11 mouse cellular contexts compared by ENCODE assay signal in the genomic region with DNA sequence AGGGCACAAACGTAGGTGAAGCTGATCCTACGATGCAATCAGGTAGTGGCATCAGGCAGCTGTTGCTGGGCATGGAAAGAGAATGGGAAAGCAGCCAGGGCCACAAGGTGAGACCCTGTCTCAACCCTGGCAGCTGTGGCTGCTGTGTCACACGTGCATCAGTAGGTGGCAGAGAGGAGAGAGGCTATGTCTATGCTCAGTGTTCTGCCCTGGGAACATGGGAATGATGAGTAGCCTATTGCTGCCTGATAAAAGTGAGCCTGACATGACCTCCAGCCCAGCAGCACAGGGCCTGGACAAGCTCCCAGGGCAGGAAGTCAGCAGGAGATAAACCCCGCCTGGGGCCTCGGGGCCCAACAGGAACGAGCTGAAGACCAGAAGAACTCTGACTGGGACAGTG. TPM values are rescaled to one million over a fixed set of nuclear protein-coding genes. Genes with fewer than 3 reads are reported as not detected.
DNase-seq lines count a peak whose midpoint lies in the region.
"Had no signal": no experiment of that assay in that cellular context is flagged by ENCODE, and none has a peak within 500 bp of the region (broad histone marks: within the 10 kb centered on the region; RNA-seq: fewer than 3 reads in every experiment).

No protein-coding gene starts in this region.

- intact Hi-C loops in gastrocnemius, postnatal 14 days (cut with DNase I; ENCODE audit: low total_unique reads) = no loop called here
- intact Hi-C loops in gastrocnemius, postnatal 36 days (cut with DNase I) = no loop called here

- peak; percentile 13 for DNase-seq in gastrocnemius, postnatal 14 days
- no peak for DNase-seq in gastrocnemius, postnatal 36 days
- DNase-seq in ovary, postnatal 36 days (ENCODE audit: low spot score) = peak; percentile 26
- DNase-seq in ovary, postnatal 14 days (ENCODE audit: low spot score) = no peak
- peak; percentile 19 for DNase-seq in liver
- DNase-seq in frontal cortex, postnatal 25 days (ENCODE audit: low spot score in 2 of 2) = no peak
- DNase-seq in thymus, postnatal 10 days (ENCODE audit: low spot score in 2 of 2) = no peak
- no peak for DNase-seq in cerebellum, adult 9-11 months
- DNase-seq: layer of hippocampus, postnatal 36 days; lung, adult 18-20 months; thymus, postnatal 36 days had no signal

RNA-seq across cellular contexts. Expression of gene Zbtb40, which starts 23.0 kb away (rescaled TPM):
- total RNA-seq in gastrocnemius, postnatal 14 days (2021) = 1 to 10 TPM; 4.2 to 4.4 TPM
- 1 to 10 TPM; 6.5 to 7.3 TPM for total RNA-seq in gastrocnemius, postnatal 36 days (2021)

Comparison
In these comparisons a context has a peak if more than half of its experiments do, and no peak if none do; other contexts are left out.
1. DNase-seq: peak in gastrocnemius, postnatal 14 days (single experiment), ovary, postnatal 36 days (single experiment) and liver (single experiment); none in gastrocnemius, postnatal 36 days (0 of 2), ovary, postnatal 14 days (single experiment), frontal cortex, postnatal 25 days (0 of 2), thymus, postnatal 10 days (0 of 2) and cerebellum, adult 9-11 months (single experiment).